Mouse (Mus musculus): ENCODE measurements around the gene Prr18. TPM values are rescaled to one million over a fixed set of nuclear protein-coding genes. Genes with fewer than 3 reads are reported as not detected.
"Not testable (repeated sequence)": the region's sequence is repeated elsewhere in the genome, so short reads cannot be mapped to it uniquely, and the experiment has no call there.

Gene Prr18
- 0.27 and 0.35 TPM in 2 replicates for polyA plus RNA-seq (2012)

GRCm38 (mm10) chr17:8337159-8337558 lies at the start of gene Prr18:
Prr18 (plus strand) TSS chr17:8337459.
- not testable (repeated sequence) for TF ChIP-seq GATA1 (IDR thresholded peaks at IDR 0.05; ENCODE audit: low read length)

GRCm38 (mm10) chr17:8289993-8290679 lies 47.1 kb upstream of the Prr18 start:
- TF ChIP-seq GATA1 (IDR thresholded peaks at IDR 0.05; ENCODE audit: low read length): no peak

DNA sequence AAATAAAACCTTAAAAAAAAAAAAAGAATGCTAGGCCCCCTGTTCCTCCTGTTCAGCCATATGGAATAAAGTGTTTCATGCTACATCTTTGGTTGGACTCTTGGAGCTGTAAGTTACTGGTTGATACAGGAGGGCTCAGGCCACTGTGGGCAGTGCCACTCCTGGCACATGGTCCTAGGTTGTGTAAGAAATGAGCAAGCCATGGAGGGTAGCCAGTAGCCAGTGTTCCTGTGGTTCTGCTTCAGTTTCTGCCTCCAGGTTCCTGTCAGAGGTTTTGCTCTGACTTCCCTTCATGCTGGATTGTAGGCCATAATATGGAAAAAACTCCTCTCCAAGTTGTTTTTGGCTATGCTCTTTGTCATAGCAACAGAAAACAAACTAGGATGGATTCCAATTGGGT lies 46.5 kb upstream of the Prr18 start:
- TF ChIP-seq GATA1 (IDR thresholded peaks at IDR 0.05; ENCODE audit: low read length): no peak

GRCm38 (mm10) chr17:8295825-8296224 lies 41.4 kb upstream of the Prr18 start:
- TF ChIP-seq GATA1 (IDR thresholded peaks at IDR 0.05; ENCODE audit: low read length): no peak

DNA sequence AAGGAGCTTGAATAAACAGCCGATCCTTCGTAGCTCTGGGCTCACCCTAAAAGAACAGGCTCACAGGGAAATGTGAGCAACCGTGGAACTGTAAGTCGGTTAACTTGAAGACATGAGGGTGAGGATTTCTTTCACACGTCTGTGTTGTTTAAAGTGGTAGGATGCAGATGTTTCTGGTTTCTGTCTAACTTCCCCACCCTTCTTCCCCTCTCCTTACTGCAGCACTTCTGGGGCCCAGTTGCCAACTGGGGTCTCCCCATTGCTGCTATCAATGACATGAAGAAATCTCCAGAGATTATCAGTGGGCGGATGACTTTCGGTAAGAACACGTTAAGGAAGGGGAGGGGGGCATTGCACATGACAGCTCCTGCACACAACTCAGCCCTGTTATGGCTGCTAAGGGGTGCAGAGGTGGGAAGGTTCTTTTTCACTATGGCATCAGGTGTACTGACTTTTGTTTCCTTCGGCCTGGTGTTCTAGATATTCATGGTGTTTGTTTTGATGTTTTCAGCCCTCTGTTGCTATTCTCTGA lies 40.9 kb upstream of the Prr18 start:
- no peak for TF ChIP-seq GATA1 (IDR thresholded peaks at IDR 0.05; ENCODE audit: low read length)

DNA sequence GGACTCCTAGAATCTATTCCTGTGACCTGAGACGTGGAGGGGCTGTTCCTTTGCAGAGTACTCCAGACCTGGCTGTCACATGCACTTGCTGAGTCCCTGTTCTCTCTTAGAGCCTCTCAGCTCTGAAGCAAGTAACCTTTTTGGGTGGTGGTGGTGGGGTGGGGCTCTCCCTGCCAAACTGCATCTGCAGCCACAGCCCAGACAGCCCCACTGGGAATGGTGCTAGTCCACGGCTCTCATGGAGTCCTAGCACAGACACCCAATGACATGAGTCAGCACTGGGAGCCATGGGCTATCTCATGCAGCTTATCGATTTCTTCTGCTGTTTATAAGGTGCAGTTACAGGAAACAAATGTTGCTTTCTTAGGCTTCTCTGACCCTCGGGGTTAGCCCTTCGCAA lies 39.5 kb upstream of the Prr18 start:
- no peak for TF ChIP-seq GATA1 (IDR thresholded peaks at IDR 0.05; ENCODE audit: low read length)

- no peak for TF ChIP-seq GATA1 (IDR thresholded peaks at IDR 0.05; ENCODE audit: low read length)
These were observed 39.0 kb upstream of the Prr18 start for GRCm38 (mm10) chr17:8298281-8298680.

DNA sequence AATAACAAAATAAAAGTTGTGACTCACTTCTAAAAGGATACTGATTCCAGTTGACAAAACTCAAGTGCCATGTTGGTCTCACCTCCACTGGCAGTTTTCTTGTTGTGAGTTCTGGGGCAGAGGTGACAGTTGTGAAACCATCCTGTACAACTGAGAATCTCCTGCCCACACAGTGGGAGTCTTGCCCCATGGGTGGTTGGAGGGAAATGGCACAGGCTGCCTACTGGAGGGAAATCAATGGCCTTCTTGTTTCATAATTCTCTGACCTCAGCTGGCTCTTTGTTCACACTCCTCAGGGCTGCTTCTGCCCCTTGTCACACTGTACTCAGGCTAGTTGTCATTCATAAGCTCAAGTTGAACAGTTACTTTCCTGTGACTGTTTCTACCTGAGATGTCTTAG lies 37.7 kb upstream of the Prr18 start:
- TF ChIP-seq GATA1 (IDR thresholded peaks at IDR 0.05; ENCODE audit: low read length): no peak

GRCm38 (mm10) chr17:8301515-8301914 lies 35.7 kb upstream of the Prr18 start:
- no peak for TF ChIP-seq GATA1 (IDR thresholded peaks at IDR 0.05; ENCODE audit: low read length)

- TF ChIP-seq GATA1 (IDR thresholded peaks at IDR 0.05; ENCODE audit: low read length): no peak
These were observed 34.4 kb upstream of the Prr18 start for GRCm38 (mm10) chr17:8302772-8303438.

- no peak for TF ChIP-seq GATA1 (IDR thresholded peaks at IDR 0.05; ENCODE audit: low read length)
These were observed 33.6 kb upstream of the Prr18 start for GRCm38 (mm10) chr17:8303671-8304070.

- TF ChIP-seq GATA1 (IDR thresholded peaks at IDR 0.05; ENCODE audit: low read length): no peak
These were observed 31.5 kb upstream of the Prr18 start for GRCm38 (mm10) chr17:8305801-8306200.

DNA sequence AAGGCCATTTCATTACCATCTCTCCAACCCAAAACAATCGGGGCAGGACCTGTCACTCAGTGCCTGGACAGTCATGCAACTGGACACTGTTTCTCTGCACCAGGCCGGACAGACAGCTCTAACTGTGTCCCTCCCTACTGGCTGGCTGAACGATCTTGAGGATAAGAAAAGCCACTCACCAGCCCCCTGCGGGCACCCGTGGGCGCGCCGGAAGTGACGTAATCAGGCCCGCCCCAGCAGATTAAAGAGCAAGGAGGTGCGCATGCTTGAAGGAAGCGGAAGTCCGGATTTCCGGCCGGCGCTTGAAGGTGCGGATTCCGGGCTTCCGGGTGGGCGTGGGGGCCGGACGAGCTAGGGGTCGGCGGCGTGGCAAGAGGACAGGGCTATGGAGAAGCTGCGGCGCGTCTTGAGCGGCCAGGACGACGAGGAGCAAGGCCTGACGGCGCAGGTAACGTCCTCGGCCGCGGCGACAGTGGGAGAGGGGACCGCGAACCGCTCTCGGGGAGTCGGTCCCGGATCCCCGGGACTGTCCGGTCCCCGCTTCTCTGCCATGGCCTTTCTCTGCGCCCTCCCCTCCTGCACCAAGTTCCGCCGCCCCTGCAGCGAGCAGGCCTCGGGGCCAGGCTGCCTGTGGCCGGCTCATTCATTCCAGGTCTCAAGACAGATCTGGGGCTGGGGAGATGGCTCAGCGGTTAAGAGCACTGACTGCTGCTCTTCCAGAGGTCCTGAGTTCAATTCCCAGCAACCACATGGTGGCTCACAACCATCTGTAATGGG lies 26.2 kb upstream of the Prr18 start, which contains the start of gene Sft2d1:
Sft2d1 (plus strand) TSS at position 265 of the 777 bp plus-strand sequence.
- no peak for TF ChIP-seq GATA1 (IDR thresholded peaks at IDR 0.05; ENCODE audit: low read length)

DNA sequence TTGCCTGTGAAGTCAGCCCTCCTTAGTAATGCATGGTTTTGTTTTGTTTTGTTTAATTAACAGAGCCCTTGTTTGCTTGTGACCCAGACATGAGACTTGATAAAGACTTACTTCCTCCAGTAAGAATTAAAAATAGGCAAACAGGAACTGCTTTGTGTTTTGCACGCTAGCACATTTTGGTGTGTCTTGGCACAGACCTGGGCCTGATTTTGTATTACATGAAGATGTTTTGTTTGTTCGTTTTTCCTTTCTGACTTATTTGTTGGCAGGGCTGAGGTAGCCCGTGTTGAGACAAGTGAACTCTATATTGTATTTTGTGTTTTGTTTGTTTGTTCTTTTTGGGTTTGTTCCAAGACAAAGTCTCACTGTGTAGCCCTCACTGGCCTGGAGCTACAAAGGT lies 25.5 kb upstream of the Prr18 start:
- TF ChIP-seq GATA1 (IDR thresholded peaks at IDR 0.05; ENCODE audit: low read length): no peak

DNA sequence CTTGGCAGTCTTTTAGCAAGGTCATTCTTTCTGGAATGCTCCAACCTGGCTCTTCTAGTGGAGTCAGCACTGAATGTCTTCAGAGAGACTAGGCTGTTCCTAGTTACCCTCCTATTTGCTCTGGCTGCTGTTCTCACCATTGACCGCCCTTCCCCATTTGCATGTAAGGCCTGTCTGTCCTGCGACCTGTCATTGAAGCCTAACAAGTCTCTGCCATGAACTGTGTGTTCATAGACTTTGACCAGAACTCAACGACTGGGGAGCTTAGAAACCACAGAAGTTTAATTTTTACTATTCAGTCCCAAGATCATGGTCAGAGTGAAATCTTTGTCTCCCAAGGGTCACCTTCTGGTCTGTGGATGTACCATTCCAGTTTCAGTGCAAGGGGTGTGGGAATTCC lies 23.3 kb upstream of the Prr18 start:
- TF ChIP-seq GATA1 (IDR thresholded peaks at IDR 0.05; ENCODE audit: low read length): no peak

GRCm38 (mm10) chr17:8316251-8316650 lies 21.0 kb upstream of the Prr18 start:
- TF ChIP-seq GATA1 (IDR thresholded peaks at IDR 0.05; ENCODE audit: low read length): no peak
